Comparison of ENCODE assay signal across 8 mouse cellular contexts in genomic region chr16:20702522-20702893, GRCm38 (mm10). TPM values are rescaled to one million over a fixed set of nuclear protein-coding genes. Genes with fewer than 3 reads are reported as not detected.
DNase-seq lines count a peak whose midpoint lies in the region; ATAC-seq and TF ChIP-seq lines count a peak whose summit lies in the region.

No protein-coding gene starts in this region.

- H3K36me3 ChIP-seq in embryonic facial prominence, embryonic 10.5 days (replicated peaks): peaks cover 46% of the 10 kb centered on the region
- H3K36me3 ChIP-seq in heart, embryonic 13.5 days: peaks cover 48% of the 10 kb centered on the region
- H3K36me3 ChIP-seq in kidney, postnatal 0 days (ENCODE audit: insufficient read depth, low read length): no peaks in the 10 kb centered on the region; the same call in 1 of the 2 replicates

- H3K9ac ChIP-seq in heart, embryonic 13.5 days: peak overlapping the region; percentile 69
- no peak overlapping the region; the same call in 1 of the 2 replicates for H3K9ac ChIP-seq in kidney, postnatal 0 days (ENCODE audit: low read depth, low read length)

- peaks cover 30% of the 10 kb centered on the region for H3K4me1 ChIP-seq in embryonic facial prominence, embryonic 10.5 days
- H3K4me1 ChIP-seq in heart, embryonic 13.5 days: peaks cover 21% of the 10 kb centered on the region
- H3K4me1 ChIP-seq in kidney, postnatal 0 days (replicated peaks; ENCODE audit: insufficient read depth, low read length): peaks cover 7% of the 10 kb centered on the region; the same call in 1 of the 2 replicates

- peak overlapping the region; percentile 13 for H3K4me2 ChIP-seq in heart, embryonic 13.5 days
- H3K4me2 ChIP-seq in kidney, postnatal 0 days (ENCODE audit: low read length): no peak overlapping the region

- no peak for ATAC-seq in heart, embryonic 13.5 days (ENCODE audit: extremely low read depth, insufficient number of reproducible peaks, low FRiP score, low TSS enrichment)
- ATAC-seq in kidney, postnatal 0 days (replicated peaks; ENCODE audit: low FRiP score, low read depth): peak; percentile 84

- H3K27ac ChIP-seq in embryonic facial prominence, embryonic 10.5 days (replicated peaks): peak overlapping the region; percentile 77
- no peak overlapping the region for H3K27ac ChIP-seq in heart, embryonic 13.5 days (replicated peaks)
- H3K27ac ChIP-seq in kidney, postnatal 0 days: peak overlapping the region; percentile 62

- peak; percentile 54 for DNase-seq in gastrocnemius, adult 18-20 months (ENCODE audit: low spot score)
- no peak for DNase-seq in gastrocnemius, adult 8-10 months (ENCODE audit: low spot score in 2 of 2)
- DNase-seq in adrenal gland, adult 8-10 months: peak; percentile 89
- peak; percentile 85 for DNase-seq in embryonic facial prominence, embryonic 10.5 days (ENCODE audit: low spot score)
- peak; percentile 92 for DNase-seq in kidney, postnatal 0 days (ENCODE audit: low spot score)
- peak; percentile 72 for DNase-seq in lung, postnatal 14 days
- peak; percentile 71 for DNase-seq in right cerebral cortex, postnatal 4 days

- WGBS in embryonic facial prominence, embryonic 10.5 days: 5% methylated on average over 8 of the region's 8 CpGs
- WGBS in heart, embryonic 13.5 days: 6% methylated on average over 8 of the region's 8 CpGs
- 12% methylated on average over 8 of the region's 8 CpGs for WGBS in kidney, postnatal 0 days

- TF ChIP-seq CTCF in kidney, postnatal 0 days (IDR thresholded peaks at IDR 0.05; ENCODE audit: low read depth): peak; percentile 82

- peaks cover 12% of the 10 kb centered on the region; the same call in 1 of the 2 replicates for H3K27me3 ChIP-seq in embryonic facial prominence, embryonic 10.5 days (replicated peaks; ENCODE audit: low read depth, poor library complexity, severe bottlenecking)
- H3K27me3 ChIP-seq in heart, embryonic 13.5 days (replicated peaks): no peaks in the 10 kb centered on the region
- H3K27me3 ChIP-seq in kidney, postnatal 0 days (ENCODE audit: insufficient read depth, low read length): no peaks in the 10 kb centered on the region

- H3K9me3 ChIP-seq in embryonic facial prominence, embryonic 10.5 days: no peaks in the 10 kb centered on the region
- H3K9me3 ChIP-seq in heart, embryonic 13.5 days: no peaks in the 10 kb centered on the region
- H3K9me3 ChIP-seq in kidney, postnatal 0 days (replicated peaks; ENCODE audit: low read length): no peaks in the 10 kb centered on the region

- peak overlapping the region; percentile 21 for H3K4me3 ChIP-seq in embryonic facial prominence, embryonic 10.5 days
- no peak overlapping the region for H3K4me3 ChIP-seq in heart, embryonic 13.5 days
- no peak overlapping the region for H3K4me3 ChIP-seq in kidney, postnatal 0 days (replicated peaks; ENCODE audit: low read depth, low read length)

RNA-seq across cellular contexts. Expression of gene Fam131a, which starts 9.5 kb away (rescaled TPM):
- total RNA-seq in gastrocnemius, adult 18-20 months (2021): 10 to 100 TPM; 47.5 to 59.9 TPM
- 10 to 100 TPM; 48.8 to 74.6 (median 59.1) TPM for total RNA-seq in gastrocnemius, adult 8-10 months (2022)
- total RNA-seq in adrenal gland, adult 8-10 months (2022): 10 to 100 TPM; 15.1 to 24.4 (median 19.7) TPM
- polyA plus RNA-seq in embryonic facial prominence, embryonic 10.5 days (2016; fragmentation: Nextera tagmentation; extraction: Ambion mirVana): 2.9 and 4.8 TPM in 2 replicates
- 5.1 and 6.0 TPM in 2 replicates for polyA plus RNA-seq in heart, embryonic 13.5 days (2015; fragmentation: Nextera tagmentation; extraction: Ambion mirVana)
- polyA plus RNA-seq in kidney, postnatal 0 days (2015; fragmentation: Nextera tagmentation; extraction: Ambion mirVana): 6.4 and 6.9 TPM in 2 replicates

RNA-seq across cellular contexts. Expression of gene Polr2h, which starts 15.0 kb away (rescaled TPM):
- total RNA-seq in gastrocnemius, adult 18-20 months (2021): 1 to 10 TPM; 7.8 to 9.5 TPM
- total RNA-seq in gastrocnemius, adult 8-10 months (2022): 10 to 100 TPM in 2 of 4 experiments, 1 to 10 TPM in 2; 7.5 to 10.5 (median 9.9) TPM
- 10 to 100 TPM; 44.3 to 56.0 (median 51.0) TPM for total RNA-seq in adrenal gland, adult 8-10 months (2022)
- polyA plus RNA-seq in embryonic facial prominence, embryonic 10.5 days (2016; fragmentation: Nextera tagmentation; extraction: Ambion mirVana): 151 and 153 TPM in 2 replicates
- 52.6 and 56.2 TPM in 2 replicates for polyA plus RNA-seq in heart, embryonic 13.5 days (2015; fragmentation: Nextera tagmentation; extraction: Ambion mirVana)
- 98.6 and 105 TPM in 2 replicates for polyA plus RNA-seq in kidney, postnatal 0 days (2015; fragmentation: Nextera tagmentation; extraction: Ambion mirVana)

RNA-seq across cellular contexts. Expression of gene Clcn2, which starts 15.0 kb away (rescaled TPM):
- 1 to 10 TPM in 1 of 2 experiments, under 1 TPM in 1; 0.64 to 1.1 TPM for total RNA-seq in gastrocnemius, adult 18-20 months (2021)
- 1 to 10 TPM in 2 of 4 experiments, under 1 TPM in 2; 0.68 to 1.2 (median 1.1) TPM for total RNA-seq in gastrocnemius, adult 8-10 months (2022)
- total RNA-seq in adrenal gland, adult 8-10 months (2022): 10 to 100 TPM; 44.5 to 52.2 (median 47.6) TPM
- 13.9 and 15.9 TPM in 2 replicates for polyA plus RNA-seq in embryonic facial prominence, embryonic 10.5 days (2016; fragmentation: Nextera tagmentation; extraction: Ambion mirVana)
- 3.9 and 4.3 TPM in 2 replicates for polyA plus RNA-seq in heart, embryonic 13.5 days (2015; fragmentation: Nextera tagmentation; extraction: Ambion mirVana)
- polyA plus RNA-seq in kidney, postnatal 0 days (2015; fragmentation: Nextera tagmentation; extraction: Ambion mirVana): 10.2 and 10.7 TPM in 2 replicates

RNA-seq across cellular contexts. Expression of gene Chrd, which starts 30.4 kb away (rescaled TPM):
- 1 to 10 TPM; 2.1 to 3.1 TPM for total RNA-seq in gastrocnemius, adult 18-20 months (2021)
- 1 to 10 TPM; 1.3 to 2.9 (median 2.3) TPM for total RNA-seq in gastrocnemius, adult 8-10 months (2022)
- total RNA-seq in adrenal gland, adult 8-10 months (2022): 10 to 100 TPM; 10.2 to 30.3 (median 20.0) TPM
- 1.3 and 1.4 TPM in 2 replicates for polyA plus RNA-seq in embryonic facial prominence, embryonic 10.5 days (2016; fragmentation: Nextera tagmentation; extraction: Ambion mirVana)
- polyA plus RNA-seq in heart, embryonic 13.5 days (2015; fragmentation: Nextera tagmentation; extraction: Ambion mirVana): 0.39 and 0.83 TPM in 2 replicates
- polyA plus RNA-seq in kidney, postnatal 0 days (2015; fragmentation: Nextera tagmentation; extraction: Ambion mirVana): 2.7 and 2.9 TPM in 2 replicates

RNA-seq across cellular contexts. Expression of gene Thpo, which starts 31.8 kb away (rescaled TPM):
- total RNA-seq in gastrocnemius, adult 18-20 months (2021): 10 to 100 TPM in 1 of 2 experiments, 1 to 10 TPM in 1; 6.2 to 10.4 TPM
- total RNA-seq in gastrocnemius, adult 8-10 months (2022): 1 to 10 TPM; 4.8 to 7.1 (median 6.2) TPM
- total RNA-seq in adrenal gland, adult 8-10 months (2022): 1 to 10 TPM; 2.3 to 3.1 (median 2.7) TPM
- polyA plus RNA-seq in embryonic facial prominence, embryonic 10.5 days (2016; fragmentation: Nextera tagmentation; extraction: Ambion mirVana): 0.44 and 0.72 TPM in 2 replicates
- 0.11 and 0.25 TPM in 2 replicates for polyA plus RNA-seq in heart, embryonic 13.5 days (2015; fragmentation: Nextera tagmentation; extraction: Ambion mirVana)
- 0.62 and 0.83 TPM in 2 replicates for polyA plus RNA-seq in kidney, postnatal 0 days (2015; fragmentation: Nextera tagmentation; extraction: Ambion mirVana)

Comparison
In these comparisons a context has a peak if more than half of its experiments do, and no peak if none do; other contexts are left out.
1. DNase-seq: peak in gastrocnemius, adult 18-20 months (single experiment), adrenal gland, adult 8-10 months (single experiment), embryonic facial prominence, embryonic 10.5 days (single experiment), kidney, postnatal 0 days (single experiment), lung, postnatal 14 days (single experiment) and right cerebral cortex, postnatal 4 days (single experiment); none in gastrocnemius, adult 8-10 months (0 of 2).
2. RNA of gene Clcn2, which starts 15.0 kb away (total RNA-seq): 44.5 to 52.2 TPM in adrenal gland, adult 8-10 months; 0.68 to 1.2 TPM in gastrocnemius, adult 8-10 months and 0.64 to 1.1 TPM in gastrocnemius, adult 18-20 months; every median in the first group is over 10 times any median in the second.